Mouse (Mus musculus): ENCODE results near the gene Pdzd3. TPM values are rescaled to one million over a fixed set of nuclear protein-coding genes. Genes with fewer than 3 reads are reported as not detected.

Pdzd3 gene
- not detected for polyA plus RNA-seq (2014; fragmentation: Illumina TruSeq; extraction: RNeasy Lipid Tissue Mini Kit (QIAGEN cat#74804))

DNA sequence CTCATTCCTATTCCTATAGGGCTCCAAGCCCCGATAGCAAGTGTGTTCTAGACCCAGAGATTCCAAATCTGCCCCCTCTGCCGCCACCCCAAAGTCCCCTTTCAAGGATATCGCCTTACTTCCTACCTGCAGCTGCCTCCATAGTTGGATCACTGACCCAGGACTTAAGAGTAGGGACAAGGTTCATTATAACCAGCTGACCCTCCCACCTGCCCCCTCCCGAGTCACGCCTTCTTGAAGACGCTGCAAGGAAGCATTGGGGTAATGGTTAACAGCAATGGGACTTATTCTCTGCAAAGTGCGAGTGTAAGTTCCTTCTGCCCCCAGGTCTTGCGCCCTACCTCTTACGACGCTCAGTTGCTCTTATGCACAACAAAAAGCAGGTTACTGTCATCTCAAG lies at the start of gene Pdzd3:
TSS of gene Pdzd3 (minus strand) at position 158 of the 400 bp plus-strand sequence.

DNA sequence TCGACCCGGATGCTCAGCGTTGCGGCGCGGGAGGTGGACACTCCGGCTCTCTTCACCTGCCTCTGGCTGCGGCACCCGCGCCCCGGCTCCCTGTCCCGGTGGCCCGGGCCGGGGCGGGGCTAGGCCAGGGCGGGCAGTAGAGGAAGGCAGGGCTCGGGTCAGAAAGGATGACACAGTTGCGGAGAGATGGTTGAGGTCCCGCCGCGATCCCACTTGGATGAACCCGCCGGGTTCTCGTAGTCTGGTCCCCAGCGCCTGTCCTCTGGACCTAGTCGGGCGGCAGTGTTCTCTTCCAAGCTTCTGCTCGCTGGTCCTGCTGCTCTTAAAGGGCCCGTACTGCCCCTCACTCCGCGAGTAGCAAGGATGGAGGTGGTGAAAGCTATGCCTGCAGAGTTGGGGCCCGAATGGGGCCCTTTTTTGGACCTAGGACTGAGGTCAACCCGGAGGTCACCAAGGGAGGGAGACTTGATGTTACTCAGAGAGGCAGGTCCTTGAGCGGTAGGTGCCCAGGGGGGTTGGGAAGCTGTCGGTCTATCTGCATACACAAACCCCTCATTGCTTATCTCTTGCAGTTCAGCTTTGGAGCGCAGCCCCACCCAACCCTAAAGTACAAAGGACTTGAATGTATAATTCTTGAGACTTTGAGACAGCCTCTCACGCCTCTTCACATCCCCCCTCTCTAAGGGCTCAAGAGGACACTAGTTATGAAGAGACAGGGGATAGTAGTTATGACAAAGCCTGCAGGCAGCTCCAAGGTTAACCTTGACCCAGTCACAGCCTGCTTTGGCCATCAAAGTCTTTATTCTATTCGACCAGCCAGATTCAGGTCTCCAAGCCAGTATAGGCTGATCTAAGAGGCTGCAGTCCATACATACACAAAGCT lies 37.0 kb upstream of the Pdzd3 start, which contains the start of gene Abcg4:
TSS of gene Abcg4 (minus strand) at position 540 of the 883 bp plus-strand sequence.

DNA sequence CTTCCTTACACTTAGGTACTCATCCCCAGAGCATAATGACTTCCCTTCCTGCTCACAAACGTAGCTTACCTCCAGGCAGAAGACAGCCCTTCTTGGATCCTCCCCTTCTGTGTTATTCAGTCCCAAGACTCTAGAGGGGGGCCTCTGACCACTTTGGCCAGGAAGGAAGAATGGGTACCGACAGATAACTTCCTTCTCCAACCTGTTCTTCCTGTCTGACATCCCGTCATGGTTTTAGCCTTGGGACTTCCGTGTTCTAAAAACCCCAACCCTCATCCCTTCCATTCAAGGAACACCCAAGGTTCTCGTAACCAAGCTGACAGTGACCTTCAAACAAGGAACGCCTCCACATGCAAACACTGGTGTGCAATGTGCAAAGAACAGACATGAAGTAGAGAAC lies 17.2 kb upstream of the Pdzd3 start, which contains the start of gene Nlrx1:
TSS of gene Nlrx1 (minus strand) at position 168 of the 400 bp plus-strand sequence.

GRCm38 (mm10) chr9:44240399-44240798 lies 10.9 kb downstream of the Pdzd3 start, which contains the start of gene Ccdc153:
Ccdc153 (plus strand) TSS chr9:44240676.

DNA sequence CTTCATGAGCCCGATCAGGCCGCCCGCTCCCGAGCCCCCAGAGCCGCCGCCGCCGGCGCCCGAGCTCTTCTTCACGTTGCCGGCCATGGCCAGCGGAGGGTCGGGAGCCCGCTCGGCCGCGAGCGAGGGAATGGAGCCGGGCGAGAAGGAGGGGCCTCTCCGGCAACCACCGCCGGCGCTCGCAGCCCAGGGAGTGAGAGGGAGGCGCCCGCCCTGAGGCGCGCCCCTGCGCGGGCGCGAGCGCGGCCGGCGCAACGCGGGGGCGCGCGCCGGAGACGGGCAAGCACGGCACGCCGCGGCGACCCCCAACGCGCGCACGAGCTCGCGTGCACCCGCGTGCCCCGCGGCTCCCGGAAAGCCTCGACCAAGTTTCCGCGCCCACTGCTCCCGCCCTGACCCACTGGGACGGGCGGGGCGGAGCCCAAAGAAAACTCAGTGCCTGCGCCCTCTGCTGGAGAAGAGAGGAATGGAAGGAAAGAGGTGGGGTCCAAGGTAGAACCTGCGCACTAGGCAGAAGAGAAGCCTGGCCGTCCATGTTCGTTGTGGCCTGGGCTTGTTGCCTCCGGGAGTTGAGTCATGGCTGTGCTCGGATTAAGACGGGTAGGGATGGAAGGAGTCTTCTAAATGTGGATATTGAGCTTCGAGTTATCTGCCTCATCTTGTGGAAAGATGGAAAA lies 17.3 kb downstream of the Pdzd3 start, which contains the start of gene Cbl:
TSS of gene Cbl (minus strand) at position 248 of the 677 bp plus-strand sequence.

Other genes with a start within 250 kb of the Pdzd3 start
- 1.9 TPM for gene Thy1, start 208.1 kb downstream of the Pdzd3 start, polyA plus RNA-seq (2014; fragmentation: Illumina TruSeq; extraction: RNeasy Lipid Tissue Mini Kit (QIAGEN cat#74804))
- gene Usp2, start 184.4 kb downstream of the Pdzd3 start, polyA plus RNA-seq (2014; fragmentation: Illumina TruSeq; extraction: RNeasy Lipid Tissue Mini Kit (QIAGEN cat#74804)) = 3.1 TPM
- not detected for gene Mfrp, start 149.7 kb downstream of the Pdzd3 start, polyA plus RNA-seq (2014; fragmentation: Illumina TruSeq; extraction: RNeasy Lipid Tissue Mini Kit (QIAGEN cat#74804))
- not detected for gene C1qtnf5, start 144.2 kb downstream of the Pdzd3 start, polyA plus RNA-seq (2014; fragmentation: Illumina TruSeq; extraction: RNeasy Lipid Tissue Mini Kit (QIAGEN cat#74804))
- 0.43 TPM for gene Gm49380, start 138.0 kb downstream of the Pdzd3 start, polyA plus RNA-seq (2014; fragmentation: Illumina TruSeq; extraction: RNeasy Lipid Tissue Mini Kit (QIAGEN cat#74804))
- 1.1 TPM for gene Rnf26, start 138.0 kb downstream of the Pdzd3 start, polyA plus RNA-seq (2014; fragmentation: Illumina TruSeq; extraction: RNeasy Lipid Tissue Mini Kit (QIAGEN cat#74804))
- gene Mcam, start 117.0 kb downstream of the Pdzd3 start, polyA plus RNA-seq (2014; fragmentation: Illumina TruSeq; extraction: RNeasy Lipid Tissue Mini Kit (QIAGEN cat#74804)) = 23.9 TPM
- gene Cbl, start 17.4 kb downstream of the Pdzd3 start, polyA plus RNA-seq (2014; fragmentation: Illumina TruSeq; extraction: RNeasy Lipid Tissue Mini Kit (QIAGEN cat#74804)) = 36.8 TPM
- gene Ccdc153, start 10.8 kb downstream of the Pdzd3 start, polyA plus RNA-seq (2014; fragmentation: Illumina TruSeq; extraction: RNeasy Lipid Tissue Mini Kit (QIAGEN cat#74804)) = 4.9 TPM
- not detected for gene Nlrx1, start 17.1 kb upstream of the Pdzd3 start, polyA plus RNA-seq (2014; fragmentation: Illumina TruSeq; extraction: RNeasy Lipid Tissue Mini Kit (QIAGEN cat#74804))
- gene Abcg4, start 37.1 kb upstream of the Pdzd3 start, polyA plus RNA-seq (2014; fragmentation: Illumina TruSeq; extraction: RNeasy Lipid Tissue Mini Kit (QIAGEN cat#74804)) = 0.14 TPM
- gene Hinfp, start 54.2 kb upstream of the Pdzd3 start, polyA plus RNA-seq (2014; fragmentation: Illumina TruSeq; extraction: RNeasy Lipid Tissue Mini Kit (QIAGEN cat#74804)) = 15.0 TPM
- 0.63 TPM for gene C2cd2l, start 68.8 kb upstream of the Pdzd3 start, polyA plus RNA-seq (2014; fragmentation: Illumina TruSeq; extraction: RNeasy Lipid Tissue Mini Kit (QIAGEN cat#74804))
- gene Dpagt1, start 74.5 kb upstream of the Pdzd3 start, polyA plus RNA-seq (2014; fragmentation: Illumina TruSeq; extraction: RNeasy Lipid Tissue Mini Kit (QIAGEN cat#74804)) = 11.4 TPM
- gene H2afx, start 83.2 kb upstream of the Pdzd3 start, polyA plus RNA-seq (2014; fragmentation: Illumina TruSeq; extraction: RNeasy Lipid Tissue Mini Kit (QIAGEN cat#74804)) = 9.2 TPM
- 26.6 TPM for gene Hmbs, start 92.8 kb upstream of the Pdzd3 start, polyA plus RNA-seq (2014; fragmentation: Illumina TruSeq; extraction: RNeasy Lipid Tissue Mini Kit (QIAGEN cat#74804))
- gene Vps11, start 110.2 kb upstream of the Pdzd3 start, polyA plus RNA-seq (2014; fragmentation: Illumina TruSeq; extraction: RNeasy Lipid Tissue Mini Kit (QIAGEN cat#74804)) = 11.1 TPM
- gene Hyou1, start 128.0 kb upstream of the Pdzd3 start, polyA plus RNA-seq (2014; fragmentation: Illumina TruSeq; extraction: RNeasy Lipid Tissue Mini Kit (QIAGEN cat#74804)) = 22.1 TPM
- gene Slc37a4, start 145.4 kb upstream of the Pdzd3 start, polyA plus RNA-seq (2014; fragmentation: Illumina TruSeq; extraction: RNeasy Lipid Tissue Mini Kit (QIAGEN cat#74804)) = 1.4 TPM
- gene Rps25, start 155.7 kb upstream of the Pdzd3 start, polyA plus RNA-seq (2014; fragmentation: Illumina TruSeq; extraction: RNeasy Lipid Tissue Mini Kit (QIAGEN cat#74804)) = 968 TPM
- 28.7 TPM for gene Trappc4, start 156.1 kb upstream of the Pdzd3 start, polyA plus RNA-seq (2014; fragmentation: Illumina TruSeq; extraction: RNeasy Lipid Tissue Mini Kit (QIAGEN cat#74804))
- gene Ccdc84, start 167.1 kb upstream of the Pdzd3 start, polyA plus RNA-seq (2014; fragmentation: Illumina TruSeq; extraction: RNeasy Lipid Tissue Mini Kit (QIAGEN cat#74804)) = 4.1 TPM
- gene Foxr1, start 189.7 kb upstream of the Pdzd3 start, polyA plus RNA-seq (2014; fragmentation: Illumina TruSeq; extraction: RNeasy Lipid Tissue Mini Kit (QIAGEN cat#74804)) = 0.54 TPM
- gene Upk2, start 203.5 kb upstream of the Pdzd3 start, polyA plus RNA-seq (2014; fragmentation: Illumina TruSeq; extraction: RNeasy Lipid Tissue Mini Kit (QIAGEN cat#74804)) = not detected
- 2.6 TPM for gene Bcl9l, start 231.4 kb upstream of the Pdzd3 start, polyA plus RNA-seq (2014; fragmentation: Illumina TruSeq; extraction: RNeasy Lipid Tissue Mini Kit (QIAGEN cat#74804))